Mouse (Mus musculus) stomach, adult 2 months (tissue): ENCODE data around the gene Clk4. TPM values are rescaled to one million over a fixed set of nuclear protein-coding genes. Genes with fewer than 3 reads are reported as not detected.

ENCODE experiments used
- polyA plus RNA-seq: library from polyadenylated mRNA; depleted of rRNA; stranded (reverse); fragments of >200 nt; gene quantifications from 2 replicates; pipeline ENCODE4 v1.2.3, GENCODE M21; 2012; rRNA removed

Clk4 gene
- polyA plus RNA-seq, result 1.6 and 3.9 TPM in 2 replicates

DNA sequence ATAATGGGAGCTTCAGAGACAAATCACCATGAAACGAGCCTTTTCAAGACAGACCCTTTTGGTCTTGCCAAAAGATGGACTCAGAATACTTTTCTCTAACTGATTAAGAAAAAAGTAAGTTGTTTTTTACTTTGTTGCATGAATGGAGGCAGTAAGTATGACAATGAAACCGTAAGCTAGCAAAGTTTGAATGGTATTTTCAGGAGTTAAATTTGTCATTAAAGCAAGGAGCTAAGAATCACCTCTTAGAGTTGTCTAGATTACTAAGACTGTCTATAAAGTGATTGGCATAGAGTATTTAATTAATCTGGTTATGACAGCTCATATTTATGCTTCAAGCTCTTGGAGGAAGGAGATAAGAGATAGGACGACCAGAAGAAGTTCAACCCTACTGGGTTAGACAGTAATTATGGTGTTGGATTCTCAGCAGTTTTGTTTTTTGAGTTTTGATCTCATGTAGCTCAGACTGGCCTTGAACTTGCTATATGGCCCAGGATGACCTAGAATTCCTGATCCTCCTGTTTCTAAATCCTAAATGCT lies at the start of gene Clk4:
Gene Clk4, plus strand, starts transcription at position 51 of the 540 bp plus-strand sequence.

DNA sequence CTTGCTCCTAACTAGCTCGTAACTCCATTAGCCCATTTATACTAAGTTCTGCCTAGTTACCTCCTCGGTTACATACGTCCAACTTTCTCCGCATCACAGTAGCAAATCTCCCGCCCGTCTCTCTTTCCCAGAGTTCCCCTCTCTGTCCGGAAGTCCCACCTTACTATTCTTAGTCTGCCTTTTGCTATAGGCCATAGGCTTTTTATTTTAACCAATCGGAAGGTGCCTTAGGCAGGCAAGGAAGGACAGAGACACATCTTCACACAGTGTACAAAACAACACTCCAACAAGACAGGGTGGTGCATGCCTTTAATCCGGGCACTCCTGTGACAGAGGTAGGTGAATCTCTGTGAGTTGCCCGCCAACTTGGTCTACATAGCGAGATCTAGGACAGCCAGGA lies 41.2 kb upstream of the Clk4 start, which contains the start of gene Gm12569:
Gene Gm12569, plus strand, starts transcription at position 166 of the 400 bp plus-strand sequence.

DNA sequence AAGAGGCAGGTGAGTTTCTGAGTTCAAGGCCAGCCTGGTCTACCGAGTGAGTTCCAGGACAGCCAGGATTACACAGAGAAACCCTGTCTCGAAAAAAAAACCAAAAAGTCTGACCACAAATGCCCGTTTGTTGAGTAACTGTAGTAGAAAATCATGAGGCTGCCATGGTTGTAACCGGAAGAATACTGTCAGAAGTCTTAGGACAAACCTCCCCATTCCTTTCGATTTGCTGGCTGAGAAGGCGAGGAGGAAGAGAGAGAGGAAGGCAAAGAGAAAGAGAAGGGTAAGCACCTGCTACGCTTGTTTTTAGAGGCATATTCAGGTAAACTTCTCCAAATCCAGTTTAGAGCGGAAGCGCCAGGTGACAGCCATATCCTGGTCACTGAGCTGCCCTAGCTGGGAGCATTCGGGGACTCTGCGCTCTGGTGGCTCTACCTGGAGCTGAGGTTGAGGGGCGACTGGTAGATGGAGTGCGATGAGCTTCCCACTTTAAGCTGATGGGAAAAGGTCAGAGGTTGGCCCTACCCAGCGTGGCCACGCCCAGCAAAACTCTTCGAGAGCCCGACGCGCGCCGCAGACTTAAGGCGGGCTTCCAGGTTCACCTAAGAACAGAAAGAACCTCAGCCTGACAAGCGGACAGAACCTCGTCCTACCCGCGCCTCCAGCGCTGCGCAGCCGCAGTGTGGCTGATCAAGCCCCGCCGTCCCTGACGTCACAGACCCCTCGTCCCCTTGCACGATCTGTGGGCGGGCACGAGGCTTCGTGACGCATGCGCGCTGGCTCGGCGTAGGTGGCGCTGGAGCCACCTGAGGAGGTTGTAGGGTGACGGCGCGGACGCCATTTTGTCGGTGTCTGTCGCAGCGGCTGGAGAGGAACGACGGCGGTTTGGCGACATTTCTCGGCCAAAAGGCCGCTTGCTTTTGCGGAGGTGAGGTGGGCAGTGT lies 1.1 kb downstream of the Clk4 start, which contains the start of gene BC049762:
Gene BC049762, minus strand, starts transcription at position 705 of the 944 bp plus-strand sequence.

DNA sequence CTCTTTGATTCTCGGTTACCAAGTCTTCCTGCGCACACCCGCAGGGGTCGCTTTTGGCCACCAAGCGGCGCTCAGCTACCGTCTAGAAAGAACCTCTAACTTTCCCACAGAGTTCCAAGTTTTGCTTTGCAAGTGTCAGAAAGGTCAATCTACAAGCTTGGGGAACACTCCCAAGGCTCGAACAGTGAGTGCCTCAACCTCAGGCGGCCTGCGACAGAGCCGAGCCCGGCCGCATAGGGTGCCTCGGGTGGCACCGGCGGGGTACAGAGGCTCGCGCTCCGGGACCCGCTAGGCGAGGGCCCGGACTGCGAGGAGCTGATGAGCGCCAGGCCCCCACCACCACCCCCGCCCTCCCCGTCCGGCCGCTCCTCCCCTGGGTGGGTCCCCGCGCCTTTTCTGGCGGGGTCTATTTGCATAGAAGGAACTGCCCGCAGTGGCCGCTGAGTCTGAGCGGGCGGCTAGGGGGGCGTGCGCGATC lies 28.1 kb downstream of the Clk4 start, which contains the start of gene Col23a1:
Gene Col23a1, plus strand, starts transcription at position 357 of the 478 bp plus-strand sequence.

Other genes with a start within 250 kb of the Clk4 start
- not detected in 2 replicates for gene Olfr54, start 247.5 kb upstream of the Clk4 start, polyA plus RNA-seq
- not detected in 2 replicates for gene Olfr1375, start 213.6 kb upstream of the Clk4 start, polyA plus RNA-seq
- gene Zfp354a, start 202.5 kb upstream of the Clk4 start, polyA plus RNA-seq, result 0.05 and 0.56 TPM in 2 replicates
- not detected in 2 replicates for gene Gm12569, start 41.3 kb upstream of the Clk4 start, polyA plus RNA-seq
- 0.40 TPM in 1 of 2 replicates, not detected in the other for gene BC049762, start 1.3 kb downstream of the Clk4 start, polyA plus RNA-seq
- 0.97 and 1.4 TPM in 2 replicates for gene Col23a1, start 28.2 kb downstream of the Clk4 start, polyA plus RNA-seq